Mouse (Mus musculus) limb, embryonic 15.5 days (tissue): ENCODE measurements around the gene Plcb2. TPM values are rescaled to one million over a fixed set of nuclear protein-coding genes. Genes with fewer than 3 reads are reported as not detected.

Source experiments
- ATAC-seq: fragments of 200-750 bp; cut with Nextera tagmentation; 2 replicates; pipeline ENCODE4 v1.8.0; 2017; ENCODE audit warnings: low read depth, moderate TSS enrichment; ENCODE audit not compliant: insufficient number of reproducible peaks, low FRiP score, low TSS enrichment
- H3K27ac ChIP-seq: fragments of 300-500 bp; sonication (generic); 2 replicates; pipeline ENCODE4 v1.5.1; 2015; ENCODE audit warnings: moderate library complexity, mild to moderate bottlenecking, inconsistent platforms
- H3K27me3 ChIP-seq: fragments of 300-500 bp; sonication (generic); 2 replicates; pipeline ENCODE4 v1.6.1; 2015; ENCODE audit warnings: inconsistent platforms
- H3K36me3 ChIP-seq: fragments of 300-500 bp; sonication (generic); 2 replicates; pipeline ENCODE4 v1.6.1; 2015; ENCODE audit warnings: inconsistent platforms
- H3K4me1 ChIP-seq: fragments of 300-500 bp; sonication (generic); 2 replicates; pipeline ENCODE4 v1.6.1; 2015; ENCODE audit warnings: inconsistent platforms
- H3K4me2 ChIP-seq: fragments of 300-500 bp; sonication (generic); 2 replicates; pipeline ENCODE4 v1.6.1; 2015; ENCODE audit warnings: mild to moderate bottlenecking, inconsistent platforms
- H3K4me3 ChIP-seq: fragments of 300-500 bp; sonication (generic); 2 replicates; pipeline ENCODE4 v1.5.1; 2015; ENCODE audit warnings: mild to moderate bottlenecking, inconsistent platforms
- H3K9ac ChIP-seq: fragments of 300-500 bp; sonication (generic); 2 replicates; pipeline ENCODE4 v1.6.1; 2015; ENCODE audit warnings: inconsistent platforms
- H3K9me3 ChIP-seq: fragments of 300-500 bp; sonication (generic); 2 replicates; pipeline ENCODE4 v1.6.1; 2016; ENCODE audit warnings: inconsistent platforms
- WGBS: fragments of 180-500 bp; shearing (Covaris S2); methylation state at CpG from one replicate; pipeline ENCODE4 v1.1.7; 2015; 5-methylcytosine and 5-hydroxymethylcytosine counted together
- polyA plus RNA-seq: library from polyadenylated mRNA; unstranded; fragments of >200 nt; fragmentation: Nextera tagmentation; extraction: Ambion mirVana; gene quantifications from 2 replicates; pipeline ENCODE4 v1.2.1, GENCODE M21; 2015

Plcb2 gene
- 1.4 and 1.6 TPM in 2 replicates for polyA plus RNA-seq

GRCm38 (mm10) chr2:118728337-118728736 lies at the start of gene Plcb2:
Gene Plcb2, minus strand, starts transcription at chr2:118728438.
- H3K4me3 ChIP-seq = no peak within 1 kb of the TSS
- no peaks in the 10 kb centered on the region for H3K9me3 ChIP-seq
- H3K4me1 ChIP-seq = peaks cover 34% of the 10 kb centered on the region
- 12% methylated on average over 7 of the region's 7 CpGs for WGBS
- no peak for ATAC-seq
- peaks cover 31% of the 10 kb centered on the region for H3K27me3 ChIP-seq
- H3K36me3 ChIP-seq = no peaks in the 10 kb centered on the region
- no peak within 1 kb of the TSS for H3K27ac ChIP-seq
- H3K9ac ChIP-seq = 0 out of 2 replicates have a peak within 1 kb of the TSS, but pooled peaks have one; percentile 17
- H3K4me2 ChIP-seq = no peak within 1 kb of the TSS

DNA sequence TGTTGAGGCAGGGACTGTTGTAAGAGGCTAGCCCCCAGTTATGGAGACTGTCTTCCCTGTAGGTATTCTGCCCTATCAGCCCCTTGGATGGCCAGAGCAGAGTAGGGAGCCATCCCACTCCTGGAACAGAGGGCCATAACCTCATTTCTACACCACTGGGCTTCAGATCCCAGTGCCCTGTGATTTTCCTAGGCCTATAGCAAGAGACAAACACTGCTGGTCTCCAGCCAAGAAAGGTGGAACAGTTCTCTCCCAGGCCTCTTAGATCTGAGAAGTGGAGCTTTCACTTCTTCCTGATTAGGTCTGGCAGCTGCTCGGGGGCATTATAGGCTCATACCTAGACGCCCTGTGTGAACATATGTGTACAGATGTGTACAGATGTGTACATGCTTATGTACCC lies 48.1 kb upstream of the Plcb2 start:
- Histone ChIP-seq H3K9me3 (no peaks in the 10 kb centered on the region), H3K4me2 (no peak overlapping the region), H3K4me3 (no peak overlapping the region), H3K27me3 (0 out of 2 replicates have a peak, but pooled peaks cover 7% of the 10 kb centered on the region), H3K4me1 (peaks cover 23% of the 10 kb centered on the region), H3K36me3 (no peaks in the 10 kb centered on the region), H3K9ac (no peak overlapping the region), H3K27ac (no peak overlapping the region)
- WGBS = 70% methylated on average over 2 of the region's 2 CpGs
- no peak for ATAC-seq

DNA sequence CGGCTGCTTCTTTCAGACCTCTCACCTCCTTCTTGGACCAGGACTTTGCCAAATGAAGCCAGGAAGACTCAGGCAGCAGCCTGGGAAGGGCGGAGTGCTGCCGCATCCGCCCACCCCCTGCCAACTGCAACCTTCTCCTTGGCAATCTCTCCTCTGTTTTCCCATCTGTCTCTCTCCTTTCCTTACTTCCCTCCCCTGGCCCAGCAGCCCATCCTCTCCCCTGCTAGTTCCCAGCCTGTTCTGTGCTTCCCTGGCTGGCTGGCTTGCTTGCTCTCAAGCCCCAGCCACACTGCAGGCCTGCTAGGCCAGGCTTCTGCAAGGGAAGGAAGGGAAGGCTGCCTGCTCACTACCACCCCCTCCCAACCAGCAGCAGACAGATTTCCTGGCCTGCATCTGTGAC lies 47.6 kb upstream of the Plcb2 start:
- H3K27me3 ChIP-seq = 0 out of 2 replicates have a peak, but pooled peaks cover 4% of the 10 kb centered on the region
- no peak overlapping the region for H3K4me3 ChIP-seq
- no peaks in the 10 kb centered on the region for H3K36me3 ChIP-seq
- H3K9me3 ChIP-seq = no peaks in the 10 kb centered on the region
- no peak overlapping the region for H3K27ac ChIP-seq
- no peak overlapping the region for H3K9ac ChIP-seq
- H3K4me1 ChIP-seq = peaks cover 23% of the 10 kb centered on the region
- WGBS = 73% methylated on average over 3 of the region's 4 CpGs
- no peak for ATAC-seq
- H3K4me2 ChIP-seq = no peak overlapping the region

- Histone ChIP-seq H3K4me2 (no peak overlapping the region), H3K27ac (no peak overlapping the region), H3K36me3 (no peaks in the 10 kb centered on the region), H3K4me3 (no peak overlapping the region), H3K9ac (no peak overlapping the region), H3K27me3 (0 out of 2 replicates have a peak, but pooled peaks cover 2% of the 10 kb centered on the region), H3K4me1 (peaks cover 23% of the 10 kb centered on the region), H3K9me3 (no peaks in the 10 kb centered on the region)
- WGBS = 60% methylated on average over 1 of the region's 1 CpGs
- ATAC-seq = no peak
These were observed 47.2 kb upstream of the Plcb2 start for GRCm38 (mm10) chr2:118775396-118775795.

- Histone ChIP-seq H3K9ac (no peak overlapping the region), H3K36me3 (no peaks in the 10 kb centered on the region), H3K4me1 (peaks cover 17% of the 10 kb centered on the region), H3K4me3 (no peak overlapping the region), H3K4me2 (no peak overlapping the region), H3K27me3 (0 out of 2 replicates have a peak, but pooled peaks cover under 1% of the 10 kb centered on the region), H3K9me3 (no peaks in the 10 kb centered on the region), H3K27ac (no peak overlapping the region)
- 73% methylated on average over 2 of the region's 2 CpGs for WGBS
- no peak for ATAC-seq
These were observed 46.3 kb upstream of the Plcb2 start for GRCm38 (mm10) chr2:118774536-118774935.

DNA sequence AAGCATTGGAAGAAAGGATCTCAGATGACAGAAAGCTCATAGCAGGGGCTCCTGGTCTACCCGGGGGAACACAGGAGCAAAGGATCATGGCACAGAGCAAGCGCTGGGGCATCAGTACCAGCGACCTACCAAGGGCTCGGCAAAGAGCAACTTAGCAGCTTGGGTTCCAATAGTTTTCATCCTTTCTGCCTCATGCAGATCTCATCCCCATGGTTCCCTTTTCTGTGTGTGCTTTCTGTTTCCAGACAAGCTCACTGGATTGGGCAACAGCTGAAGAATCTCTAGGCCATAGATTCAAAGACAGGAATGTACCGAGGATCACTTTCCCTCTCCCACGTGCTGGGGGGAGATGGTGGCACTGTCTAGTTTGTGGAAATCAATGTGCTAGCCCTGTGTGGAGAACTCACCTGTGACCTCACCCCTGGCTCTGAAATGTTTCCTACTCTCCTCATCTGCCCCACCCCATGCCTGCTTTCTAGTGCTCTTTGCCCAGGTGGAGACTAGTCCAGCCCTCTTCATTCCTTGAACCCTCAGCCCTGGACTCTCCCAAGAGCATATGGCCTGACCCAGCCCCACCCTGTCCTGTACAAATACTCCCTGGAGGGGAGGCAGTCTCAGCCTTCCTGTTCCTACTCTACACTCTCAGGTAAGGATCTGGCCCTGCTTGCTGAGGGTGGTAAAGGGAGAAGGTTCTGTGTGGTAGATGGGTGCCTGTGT lies 44.1 kb upstream of the Plcb2 start, which contains the start of gene Phgr1:
Gene Phgr1, plus strand, starts transcription at position 612 of the 717 bp plus-strand sequence.
- no peak within 1 kb of the TSS for H3K9ac ChIP-seq
- no peak within 1 kb of the TSS for H3K4me2 ChIP-seq
- WGBS = 74% methylated on average over 6 of the region's 6 CpGs
- no peaks in the 10 kb centered on the region for H3K36me3 ChIP-seq
- H3K27ac ChIP-seq = no peak within 1 kb of the TSS
- H3K4me3 ChIP-seq = no peak within 1 kb of the TSS
- no peak for ATAC-seq
- H3K4me1 ChIP-seq = peaks cover 10% of the 10 kb centered on the region; the same call in 1 of the 2 replicates
- H3K27me3 ChIP-seq = no peaks in the 10 kb centered on the region
- no peaks in the 10 kb centered on the region for H3K9me3 ChIP-seq

DNA sequence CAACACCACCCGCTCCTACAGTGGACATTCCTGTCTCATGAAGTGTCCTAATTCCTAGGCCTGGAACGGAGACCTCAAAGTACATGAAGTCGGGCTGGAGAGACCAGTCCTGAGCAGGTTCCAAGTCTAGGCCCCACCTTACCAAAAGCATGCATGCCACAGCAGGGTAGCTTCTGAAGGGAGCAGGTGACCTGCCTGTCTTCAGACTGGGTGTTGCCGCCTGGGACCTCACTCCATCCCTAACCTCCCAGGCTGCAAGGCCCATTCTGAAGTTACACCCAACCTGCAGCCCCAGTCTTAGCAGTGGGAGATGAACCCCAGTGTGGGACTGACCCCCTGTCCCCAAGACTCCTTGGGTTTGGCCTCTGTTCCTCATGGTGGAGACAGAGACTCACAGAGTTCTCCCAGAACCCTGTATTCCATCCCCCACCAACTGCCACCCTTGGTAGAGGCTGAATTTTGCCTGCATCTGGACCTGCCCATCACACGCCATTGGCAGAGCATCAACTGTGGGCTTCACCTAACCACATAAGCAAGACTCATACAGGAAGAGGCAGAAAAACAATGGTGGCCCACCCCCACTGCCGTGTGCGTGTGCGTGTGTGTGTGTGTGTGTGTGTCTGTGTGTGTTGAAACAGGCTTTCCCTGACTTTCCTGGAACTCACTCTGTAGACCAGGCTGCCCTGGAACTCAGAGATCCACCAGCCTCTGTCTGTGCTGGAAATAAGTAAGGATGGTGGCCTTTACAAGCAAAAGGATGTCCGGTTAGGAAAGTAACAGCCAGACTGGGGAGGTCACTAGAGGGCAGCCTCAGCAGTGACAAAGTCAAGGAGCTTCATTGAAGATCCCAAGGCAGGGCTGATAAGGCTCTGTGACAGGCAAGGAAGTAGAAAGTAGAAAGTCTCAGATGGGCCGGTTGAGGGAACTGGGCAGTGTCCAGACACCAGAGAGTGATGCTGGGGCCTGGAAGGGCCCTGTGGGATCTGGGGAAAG lies 38.1 kb upstream of the Plcb2 start:
- Histone ChIP-seq H3K9ac (no peak overlapping the region), H3K36me3 (no peaks in the 10 kb centered on the region), H3K4me1 (peaks cover 29% of the 10 kb centered on the region), H3K4me3 (no peak overlapping the region), H3K27ac (no peak overlapping the region), H3K4me2 (no peak overlapping the region), H3K9me3 (no peaks in the 10 kb centered on the region), H3K27me3 (no peaks in the 10 kb centered on the region)
- 71% methylated on average over 10 of the region's 10 CpGs for WGBS
- no peak for ATAC-seq

DNA sequence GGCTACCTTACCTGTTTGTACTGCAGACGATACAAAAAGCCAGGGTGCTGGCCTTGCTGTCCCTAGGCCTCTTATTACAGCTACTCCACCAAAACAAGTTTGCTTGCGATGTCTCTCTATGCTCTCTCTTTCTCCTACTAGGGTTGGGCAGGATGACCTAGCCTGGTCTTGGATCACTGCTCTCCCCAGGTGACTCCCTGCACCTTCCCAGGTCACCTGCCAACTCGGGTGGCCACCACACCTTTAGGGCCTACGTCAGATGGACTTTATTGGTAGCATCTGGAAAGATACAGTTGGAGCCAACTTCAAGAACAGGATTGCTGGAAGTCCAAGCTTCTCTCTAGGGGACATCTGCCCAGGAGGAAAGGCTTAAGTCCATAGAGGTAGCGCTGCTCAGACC lies 36.6 kb upstream of the Plcb2 start:
- no peaks in the 10 kb centered on the region for H3K27me3 ChIP-seq
- 79% methylated on average over 5 of the region's 5 CpGs for WGBS
- no peaks in the 10 kb centered on the region for H3K9me3 ChIP-seq
- no peak for ATAC-seq
- no peaks in the 10 kb centered on the region for H3K36me3 ChIP-seq
- no peak overlapping the region for H3K4me2 ChIP-seq
- H3K27ac ChIP-seq = no peak overlapping the region
- H3K9ac ChIP-seq = no peak overlapping the region
- no peak overlapping the region for H3K4me3 ChIP-seq
- peaks cover 38% of the 10 kb centered on the region for H3K4me1 ChIP-seq

GRCm38 (mm10) chr2:118764094-118764831 lies 36.0 kb upstream of the Plcb2 start:
- no peak overlapping the region for H3K27ac ChIP-seq
- H3K4me3 ChIP-seq = no peak overlapping the region
- H3K9me3 ChIP-seq = no peaks in the 10 kb centered on the region
- peaks cover 43% of the 10 kb centered on the region for H3K4me1 ChIP-seq
- WGBS = 22% methylated on average over 11 of the region's 11 CpGs
- H3K27me3 ChIP-seq = peaks cover 3% of the 10 kb centered on the region; the same call in 1 of the 2 replicates
- no peak for ATAC-seq
- no peak overlapping the region for H3K4me2 ChIP-seq
- H3K9ac ChIP-seq = no peak overlapping the region
- H3K36me3 ChIP-seq = no peaks in the 10 kb centered on the region

GRCm38 (mm10) chr2:118763469-118763868 lies 35.2 kb upstream of the Plcb2 start:
- 0 out of 2 replicates have a peak overlapping the region, but pooled peaks have one; percentile 84 for H3K27ac ChIP-seq
- no peak for ATAC-seq

DNA sequence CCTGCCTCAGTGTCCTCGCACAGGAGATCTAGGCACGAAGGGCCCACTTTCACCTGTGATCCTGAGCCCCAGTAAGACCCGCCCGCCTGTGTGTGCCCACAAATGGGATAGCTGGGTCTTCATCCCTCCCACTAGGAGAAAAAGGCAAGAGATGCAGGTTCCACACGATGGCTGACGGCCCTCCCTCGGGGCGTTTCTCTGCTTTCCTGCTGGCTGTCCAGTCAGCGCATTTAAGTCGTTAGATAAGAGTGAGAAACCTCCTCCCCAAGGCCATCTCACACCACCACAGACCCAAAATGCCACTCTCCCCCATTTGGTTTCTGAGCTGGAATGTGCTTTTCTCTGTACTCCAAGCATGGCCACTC lies 34.5 kb upstream of the Plcb2 start:
- H3K27me3 ChIP-seq = peaks cover 8% of the 10 kb centered on the region; the same call in 1 of the 2 replicates

More at GRCm38 (mm10) chr2:118763469-118763868, 35.2 kb upstream of the Plcb2 start:
- Histone ChIP-seq H3K4me3 (no peak overlapping the region), H3K4me1 (peaks cover 45% of the 10 kb centered on the region), H3K4me2 (no peak overlapping the region), H3K9me3 (no peaks in the 10 kb centered on the region), H3K9ac (no peak overlapping the region), H3K27me3 (peaks cover 8% of the 10 kb centered on the region; the same call in 1 of the 2 replicates), H3K36me3 (no peaks in the 10 kb centered on the region)
- WGBS = 74% methylated on average over 7 of the region's 7 CpGs

More for the DNA sequence above, 34.5 kb upstream of the Plcb2 start:
- Histone ChIP-seq H3K36me3 (no peaks in the 10 kb centered on the region), H3K4me1 (peaks cover 45% of the 10 kb centered on the region), H3K4me2 (peak overlapping the region; percentile 38), H3K9ac (0 out of 2 replicates have a peak overlapping the region, but pooled peaks have one; percentile 18), H3K27ac (peak overlapping the region; percentile 84), H3K9me3 (no peaks in the 10 kb centered on the region), H3K4me3 (peak overlapping the region; percentile 23)
- no peak for ATAC-seq
- WGBS = 16% methylated on average over 10 of the region's 10 CpGs
